Mouse (Mus musculus) heart, embryonic 15.5 days (tissue): ENCODE measurements around the gene 9630041A04Rik. TPM values are rescaled to one million over a fixed set of nuclear protein-coding genes. Genes with fewer than 3 reads are reported as not detected.

Source experiments
- ATAC-seq: fragments of 200-750 bp; cut with Nextera tagmentation; replicated peaks from 2 replicates; pipeline ENCODE4 v1.8.0; 2017; ENCODE audit warnings: low read depth, moderate TSS enrichment; ENCODE audit not compliant: insufficient number of reproducible peaks, insufficient read depth, low FRiP score
- H3K27ac ChIP-seq: fragments of 300-500 bp; sonication (generic); 2 replicates; pipeline ENCODE4 v1.5.1; 2015; ENCODE audit warnings: mild to moderate bottlenecking, inconsistent platforms
- H3K27me3 ChIP-seq: fragments of 300-500 bp; sonication (generic); 2 replicates; pipeline ENCODE4 v1.6.1; 2015; ENCODE audit warnings: inconsistent platforms
- H3K36me3 ChIP-seq: fragments of 300-500 bp; sonication (generic); 2 replicates; pipeline ENCODE4 v1.6.1; 2015; ENCODE audit warnings: mild to moderate bottlenecking, inconsistent platforms
- H3K4me1 ChIP-seq: fragments of 300-500 bp; sonication (generic); replicated peaks from 2 replicates; pipeline ENCODE4 v1.6.1; 2015; ENCODE audit warnings: inconsistent platforms
- H3K4me2 ChIP-seq: fragments of 300-500 bp; sonication (generic); 2 replicates; pipeline ENCODE4 v1.6.1; 2015; ENCODE audit warnings: inconsistent platforms, mild to moderate bottlenecking, moderate library complexity
- H3K4me3 ChIP-seq: fragments of 300-500 bp; sonication (generic); 2 replicates; pipeline ENCODE4 v1.5.1; 2015; ENCODE audit warnings: mild to moderate bottlenecking, inconsistent platforms
- H3K9ac ChIP-seq: fragments of 300-500 bp; sonication (generic); 2 replicates; pipeline ENCODE4 v1.6.1; 2015; ENCODE audit warnings: mild to moderate bottlenecking, inconsistent platforms
- H3K9me3 ChIP-seq: fragments of 300-500 bp; sonication (generic); replicated peaks from 2 replicates; pipeline ENCODE4 v1.6.1; 2016; ENCODE audit warnings: inconsistent platforms
- WGBS: fragments of 180-500 bp; shearing (Covaris S2); methylation state at CpG from one replicate; pipeline ENCODE4 v1.1.7; 2015; ENCODE audit warnings: mixed read lengths; 5-methylcytosine and 5-hydroxymethylcytosine counted together
- polyA plus RNA-seq: library from polyadenylated mRNA; unstranded; fragments of >200 nt; fragmentation: Nextera tagmentation; extraction: Ambion mirVana; gene quantifications from 2 replicates; pipeline ENCODE4 v1.2.1, GENCODE M21; 2015

Gene 9630041A04Rik
- polyA plus RNA-seq, 1 experiment from 2014 or later: not detected

GRCm38 (mm10) chr9:101877109-101877987 lies 15.7 kb downstream of the 9630041A04Rik start:
- H3K27me3 ChIP-seq: no peaks in the 10 kb centered on the region
- 61% methylated on average over 11 of the region's 11 CpGs for WGBS
- H3K4me3 ChIP-seq: no peak overlapping the region
- H3K4me2 ChIP-seq: no peak overlapping the region
- ATAC-seq: no peak
- H3K4me1 ChIP-seq: no peaks in the 10 kb centered on the region
- H3K9ac ChIP-seq: no peak overlapping the region
- no peaks in the 10 kb centered on the region for H3K36me3 ChIP-seq
- no peak overlapping the region for H3K27ac ChIP-seq
- H3K9me3 ChIP-seq: no peaks in the 10 kb centered on the region

DNA sequence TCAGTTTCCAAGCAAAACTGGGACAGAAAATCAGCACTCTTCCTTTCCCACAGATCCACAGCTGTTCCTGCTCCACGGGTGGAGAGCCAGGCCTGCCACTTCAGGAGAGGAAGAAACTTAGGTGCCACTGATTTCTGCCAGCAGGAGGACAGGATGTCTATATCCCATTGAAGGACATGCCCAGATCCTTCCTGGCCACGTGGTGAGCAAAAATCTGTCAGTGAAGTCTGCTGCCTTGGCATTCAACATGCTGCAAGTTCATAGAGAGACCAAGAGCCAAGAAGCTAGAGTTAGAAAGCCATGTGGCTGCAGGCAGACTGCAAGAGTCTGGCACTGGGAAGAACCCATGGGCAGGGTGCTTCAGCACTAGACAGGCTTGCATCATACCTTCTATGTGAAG lies 21.7 kb downstream of the 9630041A04Rik start:
- no peaks in the 10 kb centered on the region for H3K4me1 ChIP-seq
- WGBS: 30% methylated on average over 2 of the region's 2 CpGs
- H3K9ac ChIP-seq: no peak overlapping the region
- no peak overlapping the region for H3K27ac ChIP-seq
- H3K36me3 ChIP-seq: no peaks in the 10 kb centered on the region
- H3K4me3 ChIP-seq: no peak overlapping the region
- ATAC-seq: no peak
- no peak overlapping the region for H3K4me2 ChIP-seq
- H3K9me3 ChIP-seq: no peaks in the 10 kb centered on the region
- no peaks in the 10 kb centered on the region for H3K27me3 ChIP-seq

DNA sequence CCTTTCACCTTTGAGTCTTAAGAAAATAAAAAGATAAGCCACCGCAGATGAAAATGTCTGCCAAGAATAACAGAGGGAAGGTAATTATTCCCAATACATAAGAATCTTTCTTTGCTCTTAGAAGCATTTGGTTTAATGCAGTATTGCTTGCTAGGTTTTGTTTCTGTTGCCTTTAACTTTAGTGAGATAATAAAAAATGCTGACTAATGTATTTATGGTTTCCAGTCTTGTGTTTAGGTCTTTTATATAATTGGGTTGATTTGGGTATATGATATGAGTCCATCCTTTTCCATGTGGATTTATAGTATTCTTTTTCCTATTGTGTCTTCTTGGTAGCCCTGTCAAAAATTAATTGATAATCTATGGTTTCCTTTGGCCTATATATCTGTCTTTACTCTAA lies 36.2 kb downstream of the 9630041A04Rik start:
- ATAC-seq: no peak
- Histone ChIP-seq H3K4me2 (no peak overlapping the region), H3K9ac (no peak overlapping the region), H3K27me3 (no peaks in the 10 kb centered on the region), H3K36me3 (no peaks in the 10 kb centered on the region), H3K9me3 (no peaks in the 10 kb centered on the region), H3K4me3 (no peak overlapping the region), H3K27ac (no peak overlapping the region), H3K4me1 (no peaks in the 10 kb centered on the region)
- 78% methylated on average over 1 of the region's 1 CpGs for WGBS

- Histone ChIP-seq H3K27me3 (no peaks in the 10 kb centered on the region), H3K9me3 (no peaks in the 10 kb centered on the region), H3K9ac (no peak overlapping the region), H3K27ac (no peak overlapping the region), H3K4me2 (no peak overlapping the region), H3K4me1 (no peaks in the 10 kb centered on the region), H3K4me3 (no peak overlapping the region), H3K36me3 (no peaks in the 10 kb centered on the region)
- ATAC-seq: no peak
- 78% methylated on average over 3 of the region's 3 CpGs for WGBS
These were observed 41.8 kb downstream of the 9630041A04Rik start for GRCm38 (mm10) chr9:101903406-101903805.

DNA sequence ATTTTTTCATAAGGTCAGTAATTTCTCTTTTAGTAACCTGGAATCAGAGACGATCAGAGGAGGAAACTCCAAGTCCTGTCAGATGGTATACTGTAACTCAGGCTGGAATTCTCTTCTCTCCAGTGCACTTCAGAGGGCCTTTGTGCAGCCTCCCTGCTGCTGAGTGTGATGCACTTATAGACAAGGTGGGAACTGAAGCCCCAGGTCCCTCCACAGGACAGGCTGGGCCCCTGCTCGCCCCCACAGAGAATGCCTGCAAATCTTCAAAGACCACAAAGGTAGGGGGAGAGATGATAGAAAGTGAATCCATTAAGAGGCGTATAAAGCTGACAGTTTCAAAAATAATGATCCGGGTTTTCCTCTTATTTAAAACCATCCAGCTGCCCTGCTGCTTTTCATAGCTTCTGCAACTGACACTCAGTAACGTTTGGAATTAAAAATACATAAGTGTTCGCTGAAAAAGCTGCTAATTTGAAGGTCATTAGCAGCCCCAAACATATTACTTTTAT lies 46.2 kb downstream of the 9630041A04Rik start:
- no peak overlapping the region for H3K9ac ChIP-seq
- H3K27ac ChIP-seq: no peak overlapping the region
- no peak overlapping the region for H3K4me3 ChIP-seq
- 0 out of 2 replicates have a peak, but pooled peaks cover 2% of the 10 kb centered on the region for H3K27me3 ChIP-seq
- 53% methylated on average over 6 of the region's 6 CpGs for WGBS
- H3K9me3 ChIP-seq: no peaks in the 10 kb centered on the region
- no peaks in the 10 kb centered on the region for H3K36me3 ChIP-seq
- H3K4me1 ChIP-seq: 0 out of 2 replicates have a peak, but pooled peaks cover 2% of the 10 kb centered on the region
- ATAC-seq: no peak
- H3K4me2 ChIP-seq: no peak overlapping the region

GRCm38 (mm10) chr9:101908849-101909248 lies 47.2 kb downstream of the 9630041A04Rik start:
- no peak overlapping the region for H3K4me2 ChIP-seq
- H3K36me3 ChIP-seq: no peaks in the 10 kb centered on the region
- H3K4me1 ChIP-seq: 0 out of 2 replicates have a peak, but pooled peaks cover 2% of the 10 kb centered on the region
- H3K27me3 ChIP-seq: 0 out of 2 replicates have a peak, but pooled peaks cover 2% of the 10 kb centered on the region
- H3K9ac ChIP-seq: no peak overlapping the region
- 62% methylated on average over 5 of the region's 5 CpGs for whole genome bisulfite sequencing
- ATAC-seq: no peak
- H3K4me3 ChIP-seq: no peak overlapping the region
- H3K27ac ChIP-seq: no peak overlapping the region
- H3K9me3 ChIP-seq: no peaks in the 10 kb centered on the region

DNA sequence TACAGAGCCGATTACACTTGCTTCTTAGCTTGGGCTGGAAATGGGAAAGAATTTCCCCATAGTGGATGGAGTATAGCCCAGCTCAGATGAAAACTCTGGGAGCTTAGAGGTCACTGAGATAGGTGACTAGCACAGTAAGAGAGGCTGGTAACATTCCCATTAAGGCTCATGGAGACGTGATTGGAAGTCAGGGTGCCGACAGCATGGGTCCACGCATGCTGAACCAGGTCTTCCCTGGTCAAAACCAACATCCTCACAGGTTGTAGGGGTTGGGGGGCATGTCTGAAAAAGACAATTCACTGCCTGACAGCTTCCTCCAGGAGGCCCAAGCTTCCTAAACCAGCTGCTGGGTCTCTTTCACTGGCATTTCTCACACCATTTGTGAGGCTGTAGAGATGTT lies 47.9 kb downstream of the 9630041A04Rik start:
- no peak for ATAC-seq
- H3K27me3 ChIP-seq: 0 out of 2 replicates have a peak, but pooled peaks cover 2% of the 10 kb centered on the region
- WGBS: 67% methylated on average over 4 of the region's 4 CpGs

DNA sequence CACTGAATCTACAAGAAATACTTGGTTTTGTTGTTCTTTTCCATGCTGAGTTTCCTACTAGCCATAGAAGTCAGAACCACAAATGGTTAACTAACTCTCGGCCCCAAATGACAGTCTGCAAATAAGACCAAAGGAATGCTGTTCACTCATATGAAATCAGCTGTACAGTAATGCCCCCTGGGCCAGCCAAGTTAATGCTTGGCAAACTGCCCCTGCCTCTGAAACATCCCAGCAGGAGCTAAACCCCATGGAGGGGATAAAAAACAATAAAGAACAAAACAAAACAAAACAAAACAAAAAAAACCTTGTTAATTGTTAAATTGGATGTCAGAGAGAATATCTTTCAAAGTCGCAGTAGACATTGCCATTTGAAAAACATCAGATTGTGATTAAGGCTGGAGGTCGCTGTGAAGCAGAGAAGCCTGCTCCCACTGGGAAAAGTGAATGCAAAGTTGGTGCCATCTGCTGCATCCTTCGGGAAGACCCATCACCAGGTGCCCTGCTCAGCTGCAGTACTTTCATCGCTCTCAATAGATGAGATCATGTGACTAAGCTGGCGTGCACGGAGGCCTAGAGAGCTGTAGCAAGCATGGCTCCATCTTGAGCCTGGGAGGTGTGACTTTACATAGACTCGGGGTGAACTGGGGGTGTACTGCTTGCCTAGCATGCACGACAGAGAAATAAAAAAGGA lies 49.7 kb downstream of the 9630041A04Rik start:
- 56% methylated on average over 9 of the region's 9 CpGs for WGBS
- no peak overlapping the region for H3K4me2 ChIP-seq
- H3K36me3 ChIP-seq: no peaks in the 10 kb centered on the region
- no peak overlapping the region for H3K27ac ChIP-seq
- ATAC-seq: no peak
- no peaks in the 10 kb centered on the region for H3K9me3 ChIP-seq
- H3K9ac ChIP-seq: no peak overlapping the region
- 0 out of 2 replicates have a peak, but pooled peaks cover 2% of the 10 kb centered on the region for H3K27me3 ChIP-seq
- 0 out of 2 replicates have a peak, but pooled peaks cover 2% of the 10 kb centered on the region for H3K4me1 ChIP-seq
- no peak overlapping the region for H3K4me3 ChIP-seq

More for the DNA sequence above, 47.9 kb downstream of the 9630041A04Rik start:
- no peak overlapping the region for H3K4me2 ChIP-seq
- no peaks in the 10 kb centered on the region for H3K9me3 ChIP-seq
- no peak overlapping the region for H3K9ac ChIP-seq
- no peak overlapping the region for H3K4me3 ChIP-seq
- H3K27ac ChIP-seq: no peak overlapping the region
- no peaks in the 10 kb centered on the region for H3K36me3 ChIP-seq
- H3K4me1 ChIP-seq: 0 out of 2 replicates have a peak, but pooled peaks cover 2% of the 10 kb centered on the region

DNA sequence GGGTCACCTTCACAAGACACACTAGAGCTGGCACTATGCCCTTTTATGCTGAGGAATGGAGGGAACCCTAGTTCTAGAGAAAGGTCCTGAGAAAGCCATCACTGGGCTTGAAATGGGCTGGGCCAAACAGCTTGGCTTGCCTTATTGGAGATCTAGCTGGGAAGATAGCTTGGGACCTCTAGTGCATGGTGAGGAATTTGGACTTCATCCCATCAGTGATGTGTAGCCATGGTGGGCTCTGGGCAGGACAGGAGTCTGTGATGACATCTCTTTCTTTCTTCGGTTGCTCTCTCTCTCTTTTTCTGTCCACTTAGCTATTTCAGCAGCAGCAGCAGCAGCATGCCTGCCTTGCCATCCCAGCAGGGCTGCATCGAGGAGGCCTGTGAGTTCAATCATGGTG lies 53.4 kb downstream of the 9630041A04Rik start:
- Histone ChIP-seq H3K27ac (no peak overlapping the region), H3K9ac (no peak overlapping the region), H3K27me3 (no peaks in the 10 kb centered on the region), H3K4me1 (0 out of 2 replicates have a peak, but pooled peaks cover 2% of the 10 kb centered on the region), H3K4me3 (no peak overlapping the region), H3K36me3 (no peaks in the 10 kb centered on the region), H3K9me3 (no peaks in the 10 kb centered on the region), H3K4me2 (no peak overlapping the region)
- WGBS: 56% methylated on average over 2 of the region's 2 CpGs
- no peak for ATAC-seq

DNA sequence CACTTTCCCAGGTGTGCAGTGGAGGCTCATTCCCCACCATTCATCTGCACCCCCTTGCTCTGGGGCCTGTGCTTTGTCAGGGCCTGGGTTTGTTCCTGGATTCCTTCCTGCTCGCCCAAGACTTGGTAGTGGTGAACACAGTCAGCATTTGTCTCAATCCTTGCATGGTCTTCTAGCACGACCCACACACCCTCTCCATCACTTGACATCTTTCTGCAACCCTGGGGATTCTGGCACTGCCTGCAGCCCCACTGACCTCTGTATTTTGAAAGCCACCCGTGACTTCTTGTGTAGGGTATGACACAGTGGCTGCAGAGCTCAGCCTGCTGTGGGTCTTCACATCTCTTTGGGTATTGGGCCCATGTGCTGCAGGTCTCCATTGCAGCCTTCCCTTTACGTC lies 57.1 kb downstream of the 9630041A04Rik start:
- H3K27ac ChIP-seq: no peak overlapping the region
- H3K9me3 ChIP-seq: no peaks in the 10 kb centered on the region
- H3K27me3 ChIP-seq: no peaks in the 10 kb centered on the region
- no peak for ATAC-seq
- 66% methylated on average over 4 of the region's 4 CpGs for WGBS
- no peaks in the 10 kb centered on the region for H3K36me3 ChIP-seq
- no peak overlapping the region for H3K9ac ChIP-seq
- no peak overlapping the region for H3K4me3 ChIP-seq
- no peak overlapping the region for H3K4me2 ChIP-seq
- H3K4me1 ChIP-seq: no peaks in the 10 kb centered on the region; the same call in 1 of the 2 replicates

GRCm38 (mm10) chr9:101919324-101919723 lies 57.7 kb downstream of the 9630041A04Rik start:
- Histone ChIP-seq H3K9me3 (no peaks in the 10 kb centered on the region), H3K27me3 (no peaks in the 10 kb centered on the region), H3K27ac (no peak overlapping the region), H3K4me2 (no peak overlapping the region), H3K4me3 (no peak overlapping the region), H3K9ac (no peak overlapping the region), H3K4me1 (peaks cover 4% of the 10 kb centered on the region), H3K36me3 (no peaks in the 10 kb centered on the region)
- ATAC-seq: no peak
- 77% methylated on average over 5 of the region's 5 CpGs for WGBS
